Mouse (Mus musculus): ENCODE results near the gene Mindy1. TPM values are rescaled to one million over a fixed set of nuclear protein-coding genes. Genes with fewer than 3 reads are reported as not detected.

Mindy1 gene
- polyA plus RNA-seq, 1 experiment from 2014 or later, result 24.3 TPM

DNA sequence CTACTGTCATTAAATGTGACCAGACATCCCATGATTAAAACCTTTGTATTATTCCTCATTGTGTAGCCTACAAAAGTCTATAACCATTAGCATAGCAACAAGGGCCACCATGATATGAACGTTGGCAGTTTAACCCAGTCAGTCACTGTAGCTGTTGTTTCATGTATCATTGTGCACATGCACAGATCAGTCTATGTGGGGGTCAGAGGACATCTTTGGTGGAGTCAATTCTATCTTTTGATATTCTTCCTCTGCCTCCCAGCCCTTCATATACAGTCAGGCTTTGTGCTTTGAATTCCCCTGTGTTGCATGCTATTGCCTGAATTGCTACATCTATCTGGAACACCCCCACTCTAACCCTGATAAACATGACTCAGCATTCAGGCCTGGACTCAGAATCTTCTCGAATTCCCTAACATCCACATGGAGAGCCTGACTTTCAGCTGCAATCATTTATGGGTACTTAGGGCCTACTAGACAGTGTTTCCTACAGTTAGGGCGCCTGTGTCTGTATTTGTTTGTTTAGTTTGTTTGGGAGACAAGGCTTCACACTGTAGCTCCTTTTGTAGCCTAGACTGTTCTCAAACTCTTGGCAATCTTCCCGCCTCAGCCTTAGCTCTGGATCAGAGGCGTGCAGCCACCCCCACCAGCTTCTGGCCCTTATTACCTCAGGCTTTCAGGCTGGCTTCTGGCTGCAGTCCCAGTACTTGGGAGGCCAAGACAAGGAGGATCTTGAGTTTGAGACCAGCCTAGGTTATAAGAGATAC, 34.5 kb upstream of the Mindy1 start:
- Histone ChIP-seq H3K27me3 (replicated peaks) (no peaks in the 10 kb centered on the region), H3K4me1 (0 out of 2 replicates have a peak, but pooled peaks cover 2% of the 10 kb centered on the region), H3K36me3 (peaks cover 10% of the 10 kb centered on the region), H3K27ac (replicated peaks) (no peak overlapping the region), H3K4me2 (no peak overlapping the region), H3K9ac (no peak overlapping the region), H3K4me3 (no peak overlapping the region), H3K9me3 (no peaks in the 10 kb centered on the region)
- WGBS, result 78% methylated on average over 5 of the region's 5 CpGs
- no peak for ATAC-seq (ENCODE audit: extremely low read depth, insufficient number of reproducible peaks, low FRiP score, low TSS enrichment)

DNA sequence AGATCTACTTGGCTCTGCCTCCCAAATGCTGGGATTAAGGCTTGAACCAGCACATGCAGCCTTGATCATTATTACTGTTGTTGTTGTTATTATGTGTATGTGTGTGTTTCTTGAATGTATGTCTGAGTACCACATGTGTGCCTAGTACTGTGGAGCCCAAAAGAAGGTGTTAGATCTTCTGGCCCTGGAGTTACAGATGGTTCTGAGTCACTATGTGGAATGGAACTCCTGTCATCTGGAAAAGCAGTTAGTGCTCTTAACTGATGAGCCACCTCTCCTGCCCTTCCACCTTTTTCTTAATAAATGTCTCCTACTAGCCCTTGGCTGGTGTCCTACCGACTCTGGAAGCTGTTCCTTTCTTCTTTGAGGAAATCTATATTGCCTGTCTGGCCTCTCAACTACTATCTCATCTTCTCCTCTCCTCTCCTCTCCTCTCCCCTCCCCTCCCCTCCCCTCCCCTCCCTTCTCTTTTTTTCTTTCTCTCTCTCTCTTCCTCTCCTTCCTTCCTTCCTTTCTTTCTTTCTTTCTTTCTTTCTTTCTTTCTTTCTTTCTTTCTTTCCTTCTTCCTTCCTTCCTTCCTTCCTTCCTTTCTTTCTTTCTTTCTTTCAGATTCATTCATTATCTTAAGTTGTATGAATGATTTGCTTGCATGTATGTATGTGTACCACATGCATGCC, 33.3 kb upstream of the Mindy1 start:
- no peak overlapping the region for H3K27ac ChIP-seq (replicated peaks)
- 50% methylated on average over 1 of the region's 1 CpGs for WGBS
- peaks cover 19% of the 10 kb centered on the region for H3K36me3 ChIP-seq
- ATAC-seq (ENCODE audit: extremely low read depth, insufficient number of reproducible peaks, low FRiP score, low TSS enrichment), result no peak
- no peaks in the 10 kb centered on the region for H3K4me1 ChIP-seq
- no peak overlapping the region for H3K9ac ChIP-seq
- no peak overlapping the region for H3K4me2 ChIP-seq
- H3K9me3 ChIP-seq, result no peaks in the 10 kb centered on the region
- H3K4me3 ChIP-seq, result no peak overlapping the region
- no peaks in the 10 kb centered on the region for H3K27me3 ChIP-seq (replicated peaks)

- Histone ChIP-seq H3K9me3 (no peaks in the 10 kb centered on the region), H3K4me2 (no peak overlapping the region), H3K27me3 (replicated peaks) (no peaks in the 10 kb centered on the region), H3K4me1 (no peaks in the 10 kb centered on the region), H3K27ac (replicated peaks) (no peak overlapping the region), H3K4me3 (no peak overlapping the region), H3K9ac (no peak overlapping the region), H3K36me3 (peaks cover 38% of the 10 kb centered on the region)
- WGBS, result 71% methylated on average over 5 of the region's 5 CpGs
- no peak for ATAC-seq (ENCODE audit: extremely low read depth, insufficient number of reproducible peaks, low FRiP score, low TSS enrichment)
Observed at GRCm38 (mm10) chr3:95250361-95250760, 30.8 kb upstream of the Mindy1 start.

- H3K27ac ChIP-seq (replicated peaks), result no peak within 1 kb of the TSS
Observed at GRCm38 (mm10) chr3:95250783-95251424, 30.2 kb upstream of the Mindy1 start, which contains the start of gene Bnipl. Gene Bnipl, minus strand, starts transcription at chr3:95251193.

DNA sequence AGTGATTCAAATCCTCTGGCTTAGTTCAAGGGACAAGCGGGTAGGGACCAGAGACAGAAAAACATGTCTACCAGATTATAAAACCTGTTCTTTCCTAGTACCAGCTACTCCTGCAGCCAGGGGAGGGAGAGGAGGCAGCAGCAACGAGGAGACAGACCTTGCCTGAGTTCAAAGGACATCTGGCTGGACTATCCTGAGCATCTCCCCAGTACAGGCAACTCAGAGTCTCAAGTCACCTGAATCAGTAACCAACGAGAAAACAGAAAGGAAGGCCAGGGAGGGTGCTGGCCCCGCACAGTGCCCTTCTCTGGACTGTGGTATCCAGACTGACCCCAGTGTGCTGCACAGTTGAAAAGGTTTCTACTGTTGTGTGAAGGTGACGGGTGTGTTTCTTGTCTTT, 24.2 kb upstream of the Mindy1 start:
- Histone ChIP-seq H3K4me1 (no peaks in the 10 kb centered on the region), H3K27me3 (replicated peaks) (no peaks in the 10 kb centered on the region), H3K9me3 (no peaks in the 10 kb centered on the region), H3K4me3 (no peak overlapping the region), H3K27ac (replicated peaks) (no peak overlapping the region), H3K36me3 (peaks cover 99% of the 10 kb centered on the region), H3K4me2 (no peak overlapping the region), H3K9ac (no peak overlapping the region)
- no peak for ATAC-seq (ENCODE audit: extremely low read depth, insufficient number of reproducible peaks, low FRiP score, low TSS enrichment)
- WGBS, result 78% methylated on average over 5 of the region's 5 CpGs

More at GRCm38 (mm10) chr3:95250783-95251424, 30.2 kb upstream of the Mindy1 start, which contains the start of gene Bnipl:
- H3K36me3 ChIP-seq, result peaks cover 39% of the 10 kb centered on the region
- ATAC-seq (ENCODE audit: extremely low read depth, insufficient number of reproducible peaks, low FRiP score, low TSS enrichment), result no peak
- no peaks in the 10 kb centered on the region for H3K4me1 ChIP-seq
- H3K9ac ChIP-seq, result no peak within 1 kb of the TSS
- no peaks in the 10 kb centered on the region for H3K27me3 ChIP-seq (replicated peaks)
- H3K4me3 ChIP-seq, result no peak within 1 kb of the TSS
- WGBS, result 47% methylated on average over 7 of the region's 7 CpGs
- no peaks in the 10 kb centered on the region for H3K9me3 ChIP-seq
- H3K4me2 ChIP-seq, result no peak within 1 kb of the TSS

DNA sequence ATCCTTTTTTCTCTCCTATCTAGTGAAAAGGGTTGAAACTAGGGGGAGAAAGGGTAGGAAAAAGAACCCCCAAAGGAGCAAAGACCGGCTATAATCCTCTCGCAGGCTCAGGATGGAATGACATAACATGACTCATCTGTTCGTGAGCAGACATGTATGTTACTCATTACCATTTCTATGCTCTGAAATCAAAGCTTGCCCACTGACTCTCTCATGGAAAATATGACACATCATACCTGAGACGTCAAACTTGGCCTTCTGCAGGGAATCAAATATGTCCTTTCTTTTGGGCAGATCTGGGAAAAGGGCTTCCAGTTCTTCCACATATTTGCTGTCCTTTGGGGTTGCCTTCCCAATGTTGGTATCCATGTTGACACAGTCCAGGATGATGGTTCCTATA, 19.2 kb upstream of the Mindy1 start:
- H3K27me3 ChIP-seq (replicated peaks), result no peaks in the 10 kb centered on the region
- H3K9me3 ChIP-seq, result no peaks in the 10 kb centered on the region
- ATAC-seq (ENCODE audit: extremely low read depth, insufficient number of reproducible peaks, low FRiP score, low TSS enrichment), result no peak
- H3K36me3 ChIP-seq, result peaks cover 95% of the 10 kb centered on the region
- WGBS, result 82% methylated on average over 4 of the region's 4 CpGs
- H3K4me2 ChIP-seq, result no peak overlapping the region
- H3K27ac ChIP-seq (replicated peaks), result no peak overlapping the region
- no peak overlapping the region for H3K9ac ChIP-seq
- H3K4me3 ChIP-seq, result no peak overlapping the region
- no peaks in the 10 kb centered on the region for H3K4me1 ChIP-seq

DNA sequence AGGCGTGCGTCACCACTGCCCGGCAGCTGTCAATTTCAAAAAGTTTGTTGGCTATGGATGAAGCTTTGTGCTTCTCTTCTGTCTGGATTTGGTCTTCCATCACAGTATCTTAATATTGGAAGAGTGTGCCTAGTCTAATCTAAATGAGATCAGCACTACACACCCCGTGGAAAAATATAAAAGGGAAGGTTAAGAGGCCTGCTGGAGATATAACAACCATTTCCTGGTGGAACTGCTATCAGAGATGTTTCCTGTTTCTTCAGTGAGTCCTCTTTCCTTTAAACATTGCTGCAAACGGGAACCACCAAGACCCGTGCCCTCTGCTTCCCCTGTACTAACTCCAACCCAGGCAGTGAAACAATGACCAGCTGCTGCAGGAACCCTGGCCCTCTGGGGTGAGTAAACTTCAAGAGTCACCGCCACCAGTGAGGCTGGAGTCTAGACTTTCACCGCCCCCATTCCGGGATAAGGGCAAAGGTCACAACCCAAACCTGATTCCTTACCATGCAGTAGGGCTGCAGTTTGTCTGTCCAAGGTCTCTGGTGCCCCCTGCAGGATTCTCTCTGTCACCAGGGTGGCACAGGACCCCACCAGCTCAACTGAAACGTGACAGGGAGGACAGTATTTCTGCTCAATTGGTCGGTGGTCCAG, 17.9 kb upstream of the Mindy1 start:
- H3K27ac ChIP-seq (replicated peaks), result no peak overlapping the region; the same call in 1 of the 2 replicates
- WGBS, result 48% methylated on average over 11 of the region's 11 CpGs
- no peaks in the 10 kb centered on the region for H3K27me3 ChIP-seq (replicated peaks)
- peaks cover 95% of the 10 kb centered on the region for H3K36me3 ChIP-seq
- no peak for ATAC-seq (ENCODE audit: extremely low read depth, insufficient number of reproducible peaks, low FRiP score, low TSS enrichment)
- no peak overlapping the region for H3K4me2 ChIP-seq
- H3K4me3 ChIP-seq, result no peak overlapping the region
- H3K9ac ChIP-seq, result no peak overlapping the region
- no peaks in the 10 kb centered on the region for H3K4me1 ChIP-seq
- H3K9me3 ChIP-seq, result no peaks in the 10 kb centered on the region

DNA sequence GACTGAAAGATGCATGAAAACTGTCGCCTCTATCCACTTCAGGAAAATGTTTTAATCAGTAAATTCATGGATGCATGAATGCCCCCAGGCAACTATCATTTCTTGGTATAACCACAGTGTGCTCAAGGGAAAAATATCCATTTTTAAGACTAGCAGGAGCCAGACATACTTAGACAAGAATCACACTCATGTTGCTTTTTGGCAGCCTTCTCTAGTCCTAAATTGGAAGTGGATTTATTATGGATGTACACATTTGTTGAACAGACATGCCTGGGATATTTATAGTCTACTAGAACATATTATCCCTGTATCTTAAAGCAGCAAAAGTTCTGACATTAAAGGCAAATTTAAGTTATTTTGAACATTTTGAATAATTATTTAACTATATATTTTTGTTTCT, 16.4 kb upstream of the Mindy1 start:
- Histone ChIP-seq H3K4me1 (peaks cover 7% of the 10 kb centered on the region; the same call in 1 of the 2 replicates), H3K27ac (replicated peaks) (no peak overlapping the region), H3K9me3 (no peaks in the 10 kb centered on the region), H3K36me3 (peaks cover 93% of the 10 kb centered on the region), H3K4me3 (no peak overlapping the region), H3K27me3 (replicated peaks) (no peaks in the 10 kb centered on the region), H3K9ac (no peak overlapping the region), H3K4me2 (no peak overlapping the region)
- 69% methylated on average over 1 of the region's 1 CpGs for WGBS
- no peak for ATAC-seq (ENCODE audit: extremely low read depth, insufficient number of reproducible peaks, low FRiP score, low TSS enrichment)

GRCm38 (mm10) chr3:95266052-95266451, 15.1 kb upstream of the Mindy1 start:
- Histone ChIP-seq H3K4me2 (no peak overlapping the region), H3K4me1 (peaks cover 15% of the 10 kb centered on the region), H3K9ac (no peak overlapping the region), H3K36me3 (peaks cover 81% of the 10 kb centered on the region), H3K9me3 (no peaks in the 10 kb centered on the region), H3K4me3 (no peak overlapping the region), H3K27ac (replicated peaks) (no peak overlapping the region), H3K27me3 (replicated peaks) (no peaks in the 10 kb centered on the region)
- no peak for ATAC-seq (ENCODE audit: extremely low read depth, insufficient number of reproducible peaks, low FRiP score, low TSS enrichment)
- WGBS, result 91% methylated on average over 3 of the region's 3 CpGs

DNA sequence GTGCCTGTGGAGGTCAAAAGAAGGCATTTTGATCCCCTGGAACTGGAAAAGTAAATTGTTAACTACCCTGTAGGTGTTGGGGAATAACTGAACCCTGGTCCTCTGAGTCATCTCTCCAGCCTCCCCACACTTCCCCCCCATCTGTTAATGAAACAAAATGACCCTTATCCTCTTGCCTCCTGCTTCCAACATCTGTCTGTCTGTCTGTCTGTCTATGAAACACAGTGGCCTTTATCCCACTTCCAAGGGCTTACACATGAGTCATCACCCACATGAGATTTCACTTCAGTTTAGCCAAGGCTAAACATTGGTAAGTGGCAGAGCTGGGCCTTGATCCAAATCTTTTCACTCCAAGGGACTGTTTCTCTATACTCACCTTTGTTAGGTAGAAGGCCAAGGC, 13.3 kb upstream of the Mindy1 start:
- H3K36me3 ChIP-seq, result peaks cover 67% of the 10 kb centered on the region

DNA sequence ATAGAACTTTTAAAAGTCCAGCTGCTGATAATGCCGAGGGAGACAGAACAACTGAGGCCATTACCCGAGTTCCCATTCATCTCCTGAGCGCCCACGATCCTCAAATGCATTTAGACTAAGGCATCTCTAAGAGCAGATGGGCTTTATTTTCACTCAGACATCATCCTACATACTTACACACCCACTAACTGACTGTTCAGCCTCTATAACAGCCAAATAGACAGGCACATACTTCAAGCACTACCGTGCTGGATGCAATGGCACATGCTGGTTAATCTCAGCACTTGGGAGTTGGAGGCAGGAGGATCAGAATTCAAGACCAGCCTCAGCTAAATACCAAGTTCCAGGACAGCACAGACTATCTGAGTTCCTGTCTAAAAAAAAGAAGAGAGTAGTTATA, 11.4 kb upstream of the Mindy1 start:
- H3K4me3 ChIP-seq, result no peak overlapping the region
- no peaks in the 10 kb centered on the region for H3K27me3 ChIP-seq (replicated peaks)
- H3K4me2 ChIP-seq, result no peak overlapping the region
- WGBS, result 77% methylated on average over 5 of the region's 5 CpGs
- H3K27ac ChIP-seq (replicated peaks), result no peak overlapping the region
- H3K36me3 ChIP-seq, result peaks cover 52% of the 10 kb centered on the region
- peaks cover 26% of the 10 kb centered on the region for H3K4me1 ChIP-seq
- no peak overlapping the region for H3K9ac ChIP-seq
- no peak for ATAC-seq (ENCODE audit: extremely low read depth, insufficient number of reproducible peaks, low FRiP score, low TSS enrichment)
- no peaks in the 10 kb centered on the region for H3K9me3 ChIP-seq

More for the DNA sequence above, 13.3 kb upstream of the Mindy1 start:
- H3K27ac ChIP-seq (replicated peaks), result no peak overlapping the region
- H3K27me3 ChIP-seq (replicated peaks), result no peaks in the 10 kb centered on the region
- H3K9me3 ChIP-seq, result no peaks in the 10 kb centered on the region
- ATAC-seq (ENCODE audit: extremely low read depth, insufficient number of reproducible peaks, low FRiP score, low TSS enrichment), result no peak
- no peak overlapping the region for H3K4me3 ChIP-seq
- no peak overlapping the region for H3K9ac ChIP-seq
- H3K4me2 ChIP-seq, result no peak overlapping the region
- peaks cover 16% of the 10 kb centered on the region for H3K4me1 ChIP-seq
